Mouse (Mus musculus) left cerebral cortex, postnatal 25 days (tissue): ENCODE data around the gene Rbfox3. TPM values are rescaled to one million over a fixed set of nuclear protein-coding genes. Genes with fewer than 3 reads are reported as not detected.
A peak's percentile ranks its signal among the peaks of the same experiment; 100 is the strongest.

ENCODE experiments used
- DNase-seq, 2 experiments: peaks; one replicate each; pipeline ENCODE4 v3.0.0; 2022; ENCODE audit warnings: low spot score in 2 of 2, mixed read lengths in 1 of 2
- intact Hi-C: fragments of 180-260 bp; cut with DNase I; formaldehyde crosslinking; loops from one replicate; pipeline ENCODE4 v1.15.1; 2025
- total RNA-seq, 2 experiments: library from RNA; stranded (reverse); gene quantifications; 2 replicates each; pipeline ENCODE4 v1.2.3; 2021

Rbfox3 gene
- total RNA-seq, 2 experiments from 2014 or later, result 328 to 335 TPM

DNA sequence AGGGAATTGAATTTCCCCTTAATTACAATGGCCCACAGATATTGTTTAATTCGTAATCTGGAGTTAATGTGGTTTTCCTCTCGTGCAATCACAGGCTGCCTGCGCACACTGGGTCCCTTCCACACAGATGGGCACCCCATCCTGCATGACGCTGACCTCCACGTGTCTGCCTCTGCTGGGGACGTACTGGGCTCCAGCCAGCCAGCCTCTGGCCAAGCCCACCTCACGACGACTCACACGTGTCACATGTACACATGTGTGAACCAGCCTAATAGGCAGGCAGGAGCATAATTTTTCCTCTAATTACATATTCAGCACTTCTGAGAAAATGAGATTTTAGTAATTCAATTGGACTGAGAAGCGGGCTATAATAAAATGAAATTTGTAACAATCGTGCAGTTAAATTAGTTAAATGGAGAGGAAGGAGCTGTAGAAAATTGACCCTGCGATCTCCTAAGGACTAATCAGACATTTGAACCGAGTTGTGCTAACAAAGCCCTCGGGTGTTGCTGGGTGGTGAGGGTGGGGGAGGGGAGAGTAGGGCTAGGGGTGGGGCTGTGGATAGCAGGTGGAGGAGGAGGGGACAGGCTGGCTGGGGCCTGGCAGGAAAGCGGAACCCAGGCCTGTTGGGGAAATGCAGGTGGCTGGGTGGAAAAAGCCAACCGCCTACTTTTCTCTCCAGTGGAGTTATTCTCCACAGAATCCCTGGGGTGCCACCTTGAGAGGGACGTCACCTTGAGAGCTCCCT, 360.4 kb downstream of the Rbfox3 start:
- no peak for DNase-seq
- intact Hi-C loops, result no loop called here

DNA sequence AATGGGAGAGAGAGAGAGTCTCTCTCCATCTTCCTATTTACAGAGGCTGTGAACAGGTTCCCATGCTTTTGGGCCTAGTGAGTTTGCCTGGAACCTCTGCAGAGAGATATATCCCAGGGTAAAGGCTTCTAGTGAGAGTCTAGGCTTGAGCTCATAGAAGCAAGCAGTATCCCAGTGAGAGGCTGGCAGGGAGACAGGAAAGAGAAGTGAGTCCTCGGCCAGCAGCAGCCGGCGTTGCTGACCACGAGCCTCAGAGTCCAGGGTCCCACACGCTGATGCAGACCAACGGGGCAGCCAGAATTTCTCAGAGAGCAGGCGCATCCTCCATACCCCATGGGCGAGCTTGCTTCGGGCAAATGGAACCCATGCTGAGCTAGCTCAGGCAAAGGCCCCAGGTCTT, 363.2 kb downstream of the Rbfox3 start:
- no peak for DNase-seq
- intact Hi-C loops, result no loop called here

DNA sequence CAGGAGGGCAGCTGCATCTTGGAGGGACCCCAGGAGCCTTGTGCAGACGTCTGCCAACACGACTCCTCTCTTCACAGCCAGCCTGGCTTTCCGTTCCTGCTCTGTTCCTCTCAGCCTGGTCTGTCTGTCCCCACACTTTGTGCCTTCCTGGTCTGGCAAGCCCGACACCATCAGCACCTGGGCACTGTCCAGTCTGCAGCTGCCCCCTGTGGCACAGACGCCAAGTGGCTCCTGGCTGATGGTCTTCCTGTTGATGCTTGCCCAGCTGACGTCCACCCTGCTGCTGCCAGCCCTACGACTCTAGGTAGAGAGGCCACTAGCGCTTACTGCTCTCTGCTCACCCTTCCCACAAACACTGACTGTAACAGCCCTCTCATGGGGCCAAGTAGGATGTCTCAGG, 365.1 kb downstream of the Rbfox3 start:
- no peak for DNase-seq
- intact Hi-C loops, result no loop called here

DNA sequence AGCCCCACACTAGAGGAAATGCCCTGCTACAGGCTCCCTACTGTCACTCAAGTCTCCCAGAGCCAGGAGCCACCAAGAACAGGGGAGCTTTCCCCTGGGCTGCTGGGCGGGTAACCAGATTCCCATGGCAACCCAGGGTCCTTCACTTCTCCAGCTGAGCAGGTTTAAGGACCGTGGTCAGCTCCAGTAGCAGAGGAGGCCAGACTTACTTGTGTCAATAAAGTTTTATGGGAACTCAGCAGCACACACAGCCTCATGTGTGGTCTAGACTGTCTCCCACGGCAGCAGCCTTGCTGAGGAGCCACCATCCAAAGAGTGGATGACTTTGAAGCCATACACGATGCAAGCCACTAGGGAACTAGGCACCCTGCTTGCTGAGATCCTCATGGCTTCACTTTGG, 365.7 kb downstream of the Rbfox3 start:
- DNase-seq, result no peak
- intact Hi-C loops, result no loop called here

DNA sequence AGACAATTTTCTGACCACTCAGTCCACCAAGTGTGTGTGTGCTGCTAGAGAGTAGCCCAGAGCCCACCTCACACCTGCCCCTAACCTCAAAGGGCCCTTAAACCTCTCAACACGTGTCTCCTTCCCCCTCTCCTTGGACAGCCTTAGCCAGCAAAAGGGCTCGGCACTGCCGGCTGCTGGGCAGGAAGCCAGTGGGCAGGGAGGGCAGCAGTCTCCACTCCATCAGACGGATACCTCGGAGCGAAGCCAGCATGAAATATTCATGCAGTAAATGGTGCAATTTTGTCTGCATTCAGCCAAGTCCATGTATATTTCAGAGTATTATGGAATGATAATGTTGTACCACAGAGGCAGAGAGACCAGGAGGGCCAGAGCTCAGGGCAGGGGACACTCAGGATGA, 366.8 kb downstream of the Rbfox3 start:
- intact Hi-C loops, result no loop called here
- DNase-seq, result no peak

DNA sequence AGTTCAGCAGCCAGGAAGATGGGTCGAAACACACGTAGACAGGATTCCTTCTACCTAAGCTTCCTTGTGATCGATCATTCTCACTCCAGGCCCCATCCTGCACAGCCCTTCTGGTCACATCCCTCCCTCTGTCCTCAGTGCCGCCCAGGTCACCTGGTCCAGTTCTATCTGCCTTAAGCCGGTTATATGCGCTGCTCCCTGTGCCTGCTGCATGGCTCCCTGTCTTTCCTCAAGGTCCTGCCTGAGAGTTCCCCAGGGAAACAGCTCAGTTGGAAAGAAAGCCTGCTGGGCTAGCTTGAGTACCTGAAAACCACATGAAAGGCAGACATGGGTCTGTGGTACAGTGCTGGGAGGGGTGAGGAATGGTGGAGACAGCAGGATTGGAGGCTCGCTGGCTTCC, 368.5 kb downstream of the Rbfox3 start:
- DNase-seq, result no peak
- intact Hi-C loops, result no loop called here

DNA sequence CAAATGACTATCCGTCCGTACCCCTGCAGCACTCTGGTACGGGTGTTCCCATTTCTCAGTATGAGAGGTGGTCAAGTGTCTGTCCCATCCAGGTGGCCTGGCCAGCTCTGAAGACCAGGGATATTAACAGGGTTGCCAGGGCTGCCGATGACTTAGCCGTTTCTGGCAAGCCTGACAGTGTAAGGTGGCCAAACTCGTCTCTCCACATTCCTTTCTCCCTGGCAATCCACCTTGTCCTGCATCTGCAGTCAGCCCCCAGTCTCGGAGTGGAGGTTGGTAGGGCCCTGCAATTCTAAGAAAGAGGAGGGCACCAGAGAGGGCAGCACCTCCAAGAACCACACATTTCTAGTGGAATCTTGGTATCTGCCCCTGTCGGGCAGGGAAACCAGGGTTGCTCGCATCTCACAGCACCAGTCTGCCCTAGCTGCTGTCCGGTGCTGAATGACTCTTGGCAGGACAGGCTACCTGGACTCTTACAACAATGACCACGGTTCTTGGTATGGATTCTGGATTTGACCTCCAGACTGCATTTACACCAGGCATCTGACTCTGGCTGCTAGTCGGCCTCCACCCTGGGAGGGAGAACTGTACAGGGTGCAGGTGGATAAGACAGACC, 370.9 kb downstream of the Rbfox3 start:
- no peak for DNase-seq
- intact Hi-C loops, result no loop called here

DNA sequence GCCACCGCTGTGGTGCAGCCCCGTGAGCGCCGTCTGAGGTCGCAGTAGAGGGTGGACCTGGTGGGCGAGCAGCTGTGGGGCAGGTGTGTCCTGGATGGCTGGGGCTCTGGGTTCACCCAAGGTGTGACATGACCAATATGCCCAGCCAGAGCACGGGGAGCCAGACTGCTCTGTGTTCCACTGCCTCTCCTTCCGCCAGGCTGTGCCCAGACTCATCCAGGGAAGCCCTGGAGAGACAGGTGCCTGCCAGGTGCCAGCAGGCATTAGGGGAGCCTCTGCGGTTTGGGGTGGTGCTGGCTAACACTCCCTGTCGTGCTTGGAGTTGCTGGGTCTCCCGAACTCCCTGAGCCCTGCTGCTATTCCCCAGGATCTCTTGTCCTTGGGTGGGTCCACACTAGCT, 373.4 kb downstream of the Rbfox3 start:
- no peak for DNase-seq
- intact Hi-C loops, result no loop called here

DNA sequence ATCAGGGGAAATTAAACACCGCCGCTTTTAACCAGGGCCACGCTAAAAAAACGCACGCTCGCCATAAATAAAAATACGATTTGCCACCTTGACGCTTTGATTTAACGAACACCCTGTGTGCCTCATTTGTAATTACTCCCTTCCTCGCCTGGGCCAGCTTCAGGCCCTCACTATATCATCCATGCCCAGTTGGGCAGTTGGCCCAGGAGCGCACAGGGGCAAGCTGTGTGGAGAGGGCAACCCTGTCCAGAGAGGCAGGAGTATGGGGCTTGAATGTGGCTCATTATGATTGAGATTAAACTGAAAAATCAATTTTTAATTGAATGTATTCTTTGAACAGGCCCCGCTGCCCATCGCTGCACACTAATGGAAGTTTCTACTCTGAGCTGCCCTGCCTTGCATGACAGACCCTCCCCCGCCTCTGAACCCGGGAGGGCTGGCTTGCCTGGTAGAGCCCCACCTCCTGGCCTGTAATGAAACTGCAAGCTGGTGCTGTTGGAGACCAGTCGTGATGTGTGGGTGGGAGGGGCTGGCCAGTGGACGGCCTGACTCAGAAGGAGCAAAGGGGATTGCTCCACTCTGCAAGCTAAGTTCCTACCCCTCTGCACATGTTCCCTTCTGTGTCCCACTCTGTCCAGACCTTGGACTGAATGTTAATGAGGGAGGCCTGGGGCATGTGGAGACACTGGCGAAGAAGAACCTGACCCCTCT, 376.9 kb downstream of the Rbfox3 start:
- DNase-seq, result no peak
- intact Hi-C loops, result no loop called here

DNA sequence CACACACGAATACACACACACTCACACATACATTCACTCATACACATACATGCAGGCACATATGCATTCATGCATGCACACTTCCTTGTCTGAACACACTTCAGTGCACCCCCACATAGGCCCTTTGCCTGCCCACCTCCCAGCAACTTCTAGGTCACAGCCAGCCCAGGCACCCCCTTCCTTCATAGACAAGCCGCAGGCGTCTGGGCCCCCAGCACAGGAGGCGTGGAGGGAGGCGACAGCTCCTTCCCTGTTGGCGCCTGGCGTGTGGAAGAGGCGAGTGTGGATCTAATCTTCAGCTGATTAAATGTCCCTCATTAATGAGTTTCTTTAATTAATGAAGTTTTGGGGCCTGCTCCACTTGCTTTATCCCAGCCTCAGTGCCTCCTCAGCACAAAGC, 381.1 kb downstream of the Rbfox3 start:
- intact Hi-C loops, result no loop called here
- DNase-seq, result no peak

DNA sequence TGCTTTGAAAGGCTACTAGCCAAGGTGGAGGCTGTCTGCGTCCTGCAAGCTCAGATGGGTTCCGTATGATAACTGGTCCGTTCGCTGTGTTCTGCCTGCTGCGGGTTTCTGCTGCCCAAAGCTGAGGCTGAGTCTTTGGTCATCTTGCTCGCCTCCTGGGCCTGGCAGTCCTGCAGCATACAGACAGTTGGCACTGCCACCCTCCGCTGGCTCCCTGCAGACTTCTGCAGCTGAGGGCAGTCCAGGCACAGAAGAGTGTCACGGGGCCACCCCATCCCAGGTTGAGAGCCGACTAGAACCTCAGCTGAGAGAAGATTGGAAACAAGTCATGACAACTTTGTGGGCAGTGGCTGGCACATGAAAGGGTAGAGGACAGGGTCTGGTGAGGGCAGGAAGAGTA, 382.6 kb downstream of the Rbfox3 start:
- no peak for DNase-seq
- intact Hi-C loops, result no loop called here

DNA sequence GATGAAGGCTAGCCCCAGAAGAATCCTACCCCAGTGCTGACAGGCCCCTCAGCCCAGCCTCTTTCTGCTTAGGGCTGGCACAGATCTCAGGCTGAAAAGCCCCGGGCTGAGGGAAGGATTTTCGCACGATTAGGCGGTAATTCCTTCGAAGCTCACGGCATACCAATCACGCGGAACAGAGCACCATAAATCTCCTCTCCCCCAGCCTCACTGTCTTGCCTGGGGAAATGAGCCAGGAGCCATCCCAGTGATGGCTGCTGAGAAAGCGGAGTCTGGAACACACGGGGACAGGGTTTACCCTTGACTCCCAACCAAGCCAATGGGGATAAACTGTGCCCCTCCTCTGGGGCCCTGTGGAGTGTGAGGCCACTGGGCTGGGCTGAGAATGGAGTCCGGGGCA, 386.3 kb downstream of the Rbfox3 start:
- intact Hi-C loops, result no loop called here
- DNase-seq, result no peak

DNA sequence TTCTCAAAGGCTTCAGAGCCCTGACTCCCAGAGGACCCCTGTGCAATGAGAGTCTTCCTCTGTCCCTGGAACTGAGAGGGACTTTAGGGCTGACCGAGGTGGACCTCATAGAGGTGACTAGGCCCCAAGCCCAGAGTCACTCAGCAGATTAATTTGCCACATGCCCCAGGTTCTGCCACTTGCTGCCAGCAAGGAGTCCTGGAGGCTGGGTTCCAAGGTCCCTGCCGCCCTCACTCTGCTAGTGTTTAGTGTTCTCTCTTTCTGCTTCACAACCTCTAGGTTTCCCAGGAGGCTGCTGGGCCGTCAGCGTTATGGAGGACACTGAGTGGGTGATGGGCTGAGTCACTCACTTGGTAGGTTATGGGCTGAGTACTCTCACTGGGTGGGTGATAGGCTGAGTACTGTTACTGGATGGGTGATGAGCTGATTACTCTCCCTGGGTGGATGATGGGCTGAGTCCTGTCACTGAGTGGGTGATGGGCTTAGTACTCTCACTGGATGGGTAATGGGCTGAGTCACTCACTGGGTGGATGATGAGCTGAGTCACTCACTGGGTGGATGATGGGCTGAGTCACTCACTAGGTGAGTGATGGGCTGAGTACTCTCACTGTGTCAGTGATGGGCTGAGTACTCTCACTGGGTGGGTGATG, 387.8 kb downstream of the Rbfox3 start:
- peak in 1 of 2 experiments; percentile 72 for DNase-seq
- intact Hi-C loops, result no loop called here

DNA sequence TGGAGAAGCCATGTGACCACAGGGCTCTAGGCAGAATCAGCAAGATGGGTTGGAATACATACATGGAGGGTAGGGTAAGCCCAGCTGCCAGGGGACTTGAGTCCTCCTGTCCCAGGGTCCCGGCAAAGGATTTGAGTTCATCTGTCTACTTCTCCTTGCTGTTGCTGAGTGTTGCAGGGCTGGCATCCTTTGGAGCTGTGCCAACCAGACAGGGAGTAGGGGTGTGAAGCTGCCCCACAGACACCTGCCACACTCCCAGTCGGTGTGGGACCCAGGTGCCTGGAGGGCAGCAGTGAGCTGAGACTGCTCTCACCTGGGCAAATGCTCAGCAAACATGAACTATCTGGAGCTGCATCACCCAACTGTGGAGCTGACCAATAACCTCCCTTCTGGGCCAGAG, 390.5 kb downstream of the Rbfox3 start:
- intact Hi-C loops, result no loop called here
- DNase-seq, result no peak

DNA sequence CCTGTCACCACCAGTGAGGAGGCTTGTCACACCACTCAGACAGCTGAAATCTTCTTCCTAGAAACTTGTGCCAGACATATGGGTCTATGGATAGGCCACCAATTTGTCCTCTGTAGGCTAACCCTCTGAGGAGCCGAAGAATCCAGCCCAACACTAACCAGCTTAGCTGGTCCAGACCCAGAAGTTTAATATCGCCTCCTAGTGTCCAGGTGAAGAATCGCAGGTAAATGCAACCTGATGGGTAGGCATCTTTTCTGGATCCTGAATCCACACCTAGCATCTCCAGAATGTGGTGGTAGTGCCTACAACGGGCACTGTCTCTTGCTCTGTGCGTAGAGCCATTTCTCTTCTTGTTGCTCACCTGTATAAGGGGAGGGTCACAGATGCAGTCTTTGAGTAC, 391.1 kb downstream of the Rbfox3 start:
- no peak for DNase-seq
- intact Hi-C loops, result no loop called here

DNA sequence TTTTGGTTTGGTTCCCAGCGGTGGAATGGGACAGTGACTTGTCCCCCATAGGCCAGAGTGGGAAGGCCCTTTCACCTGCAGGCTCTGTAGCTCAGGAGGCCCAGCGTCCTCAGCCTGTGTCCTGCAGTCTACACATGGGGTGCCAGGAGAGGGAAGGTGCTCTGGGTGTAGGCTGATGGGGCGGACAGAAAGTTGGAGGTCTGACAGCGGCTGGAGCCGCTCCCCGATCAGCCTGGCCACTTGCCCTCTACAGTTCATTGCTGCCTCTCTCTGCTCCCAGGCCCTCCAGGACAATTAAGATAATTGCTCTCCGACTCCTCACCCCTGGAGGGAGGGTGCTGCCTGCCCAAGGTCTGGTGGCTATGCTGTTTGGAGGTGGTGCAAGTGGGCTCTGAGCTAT, 392.7 kb downstream of the Rbfox3 start:
- intact Hi-C loops, result no loop called here

DNA sequence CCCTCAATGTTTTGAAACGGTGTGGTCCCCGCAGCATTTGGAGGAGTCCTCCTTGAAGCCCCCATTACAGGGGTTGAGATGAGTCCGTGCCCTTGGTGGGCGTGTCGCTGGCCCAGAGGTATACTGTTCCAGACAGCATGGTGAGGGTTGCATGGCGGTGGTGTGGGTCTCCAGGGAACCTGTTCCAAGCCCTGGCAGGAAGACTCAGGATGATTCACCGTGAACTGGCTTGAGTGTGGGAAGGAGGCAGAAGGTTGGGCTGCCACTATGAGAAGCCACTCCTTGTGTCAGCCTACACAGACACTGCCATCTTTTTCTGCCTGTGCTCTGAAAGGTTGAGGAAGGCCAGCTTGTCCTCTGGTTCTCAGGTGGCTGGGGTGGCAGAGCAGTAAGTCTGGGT, 393.5 kb downstream of the Rbfox3 start:
- intact Hi-C loops, result no loop called here
- no peak for DNase-seq

More for the DNA sequence above, 392.7 kb downstream of the Rbfox3 start:
- DNase-seq, result no peak

DNA sequence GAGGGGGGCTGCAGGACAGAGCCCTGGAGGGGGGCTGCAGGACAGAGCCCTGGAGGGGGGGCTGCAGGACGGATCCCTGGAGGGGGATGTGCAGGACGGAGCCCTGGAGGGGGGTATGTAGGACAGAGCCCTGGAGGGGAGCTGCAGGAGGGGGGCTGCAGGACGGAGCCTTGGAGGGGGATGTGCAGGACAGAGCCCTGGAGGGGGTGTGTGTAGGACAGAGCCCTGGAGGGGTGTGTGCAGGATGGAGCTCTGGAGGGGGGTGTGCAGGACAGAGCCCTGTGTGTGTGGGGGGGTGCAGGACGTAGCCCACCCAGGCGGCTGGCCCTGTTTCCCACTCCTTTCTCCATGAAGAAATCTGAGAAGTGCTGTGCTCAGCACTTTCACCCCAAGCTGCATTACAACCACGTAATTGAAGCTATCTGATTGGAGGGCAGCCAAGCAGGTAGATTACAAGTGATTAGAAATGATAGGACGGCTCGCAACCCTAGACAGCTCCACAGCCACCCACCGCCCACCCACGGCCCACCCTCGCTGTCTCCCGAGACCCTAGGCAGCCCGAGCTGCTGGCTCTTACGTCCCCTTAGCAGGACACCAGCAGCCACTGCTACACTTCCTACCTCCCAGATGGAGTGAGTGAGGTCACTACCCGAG, 399.0 kb downstream of the Rbfox3 start:
- intact Hi-C loops, result no loop called here
- no peak for DNase-seq

DNA sequence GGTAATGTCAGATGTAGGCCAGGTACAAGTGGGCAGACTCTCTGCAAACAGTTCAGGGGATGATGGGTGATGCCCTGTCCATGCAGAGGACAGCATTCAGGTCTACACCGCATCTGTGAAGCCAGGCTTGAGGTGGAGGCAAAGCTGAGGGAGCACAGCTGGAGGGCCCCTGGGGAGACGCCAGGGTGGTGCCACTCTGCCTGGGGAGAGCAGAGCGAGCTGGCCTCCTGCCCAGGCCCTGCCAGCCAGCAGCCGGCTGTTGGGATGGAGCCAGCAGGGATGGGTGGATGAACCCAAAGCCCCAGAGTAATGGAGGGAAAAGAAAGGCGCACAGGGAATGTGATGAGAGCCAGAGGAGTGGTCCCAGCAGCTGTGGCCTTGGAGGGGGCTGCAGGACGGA, 399.5 kb downstream of the Rbfox3 start:
- intact Hi-C loops, result no loop called here
- DNase-seq, result peak in 1 of 2 experiments; percentile 56

DNA sequence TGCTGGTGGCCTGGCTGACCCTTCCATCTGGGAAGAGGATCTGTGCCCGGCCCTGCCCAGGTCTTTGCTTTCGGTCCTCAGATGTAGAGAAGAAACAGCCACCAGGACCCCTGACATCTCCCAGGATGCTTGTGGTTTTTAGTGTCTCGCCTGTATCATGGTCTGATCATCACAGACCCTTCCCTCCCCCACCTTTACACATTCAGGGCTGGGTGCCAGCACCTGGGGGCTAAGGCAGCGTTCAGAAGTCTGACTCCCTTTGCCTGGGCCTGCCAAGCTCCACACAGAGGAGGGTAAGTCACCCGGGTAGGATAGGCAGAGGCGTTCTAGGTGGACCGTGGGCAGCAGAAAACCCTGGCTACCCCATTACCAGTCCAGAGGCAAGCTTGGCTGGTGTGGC, 403.1 kb downstream of the Rbfox3 start:
- intact Hi-C loops, result loop anchor here (1.0 kb wide), 1 partner anchor 232 kb away; no protein-coding TSS in a partner anchor
- DNase-seq, result no peak
